Mouse (Mus musculus) liver, postnatal 0 days (tissue): ENCODE results near the gene Wbp1l. TPM values are rescaled to one million over a fixed set of nuclear protein-coding genes. Genes with fewer than 3 reads are reported as not detected.
"Not testable (repeated sequence)": the region's sequence is repeated elsewhere in the genome, so short reads cannot be mapped to it uniquely, and the experiment has no call there.

Source experiments
- ATAC-seq: fragments of 200-750 bp; cut with Nextera tagmentation; 2 replicates; pipeline ENCODE4 v1.8.0; 2017; ENCODE audit warnings: mild to moderate bottlenecking, moderate library complexity
- DNase-seq: peaks from one replicate; pipeline ENCODE4 v3.0.0-alpha.2; 2016
- H3K27ac ChIP-seq: fragments of 300-500 bp; sonication (generic); 2 replicates; pipeline ENCODE4 v1.5.1; 2014; ENCODE audit warnings: antibody characterized with exemption, moderate library complexity, mild to moderate bottlenecking, low read depth
- H3K27me3 ChIP-seq: fragments of 300-500 bp; sonication (generic); 2 replicates; pipeline ENCODE4 v1.6.1; 2014; ENCODE audit warnings: low read length, control low read depth, mixed read lengths; ENCODE audit not compliant: insufficient read depth
- H3K36me3 ChIP-seq: fragments of 300-500 bp; sonication (generic); replicated peaks from 2 replicates; pipeline ENCODE4 v1.6.1; 2014; ENCODE audit warnings: mild to moderate bottlenecking, control low read depth, low read length, moderate library complexity, mixed read lengths; ENCODE audit not compliant: insufficient read depth
- H3K4me1 ChIP-seq: fragments of 300-500 bp; sonication (generic); 2 replicates; pipeline ENCODE4 v1.6.1; 2014; ENCODE audit warnings: antibody characterized with exemption, mild to moderate bottlenecking, control low read depth; ENCODE audit not compliant: insufficient read depth
- H3K4me2 ChIP-seq: fragments of 300-500 bp; sonication (generic); 2 replicates; pipeline ENCODE4 v1.6.1; 2014; ENCODE audit warnings: low read depth, mild to moderate bottlenecking, low read length, moderate library complexity, mixed read lengths
- H3K4me3 ChIP-seq: fragments of 300-500 bp; sonication (generic); 2 replicates; pipeline ENCODE4 v1.5.1; 2014; ENCODE audit warnings: low read depth, low read length
- H3K9ac ChIP-seq: fragments of 300-500 bp; sonication (generic); replicated peaks from 2 replicates; pipeline ENCODE4 v1.6.1; 2014; ENCODE audit warnings: mild to moderate bottlenecking, moderate library complexity
- H3K9me3 ChIP-seq: fragments of 300-500 bp; sonication (generic); 2 replicates; pipeline ENCODE4 v1.6.1; 2016; ENCODE audit warnings: mild to moderate bottlenecking, control low read depth, low read length, mixed read lengths
- CTCF ChIP-seq: sonication (generic); IDR thresholded peaks from 2 replicates; pipeline ENCODE4 v1.5.1; 2016; ENCODE audit warnings: antibody characterized with exemption, low read depth
- EP300 ChIP-seq: IDR thresholded peaks from 2 replicates; pipeline ENCODE4 v1.6.1; 2016; ENCODE audit warnings: antibody characterized with exemption, low read depth, mild to moderate bottlenecking
- WGBS: fragments of 180-500 bp; shearing (Covaris S2); extraction: QIAGEN DNeasy Blood & Tissue Kit; methylation state at CpG from one replicate; pipeline ENCODE4 v1.1.7; 2014; ENCODE audit not compliant: insufficient replicate concordance; 5-methylcytosine and 5-hydroxymethylcytosine counted together
- polyA plus RNA-seq: library from polyadenylated mRNA; unstranded; fragments of >200 nt; fragmentation: Nextera tagmentation; extraction: Ambion mirVana; gene quantifications from 2 replicates; pipeline ENCODE4 v1.2.1, GENCODE M21; 2015

Gene Wbp1l
- polyA plus RNA-seq, 1 experiment from 2014 or later = 48.8 TPM

DNA sequence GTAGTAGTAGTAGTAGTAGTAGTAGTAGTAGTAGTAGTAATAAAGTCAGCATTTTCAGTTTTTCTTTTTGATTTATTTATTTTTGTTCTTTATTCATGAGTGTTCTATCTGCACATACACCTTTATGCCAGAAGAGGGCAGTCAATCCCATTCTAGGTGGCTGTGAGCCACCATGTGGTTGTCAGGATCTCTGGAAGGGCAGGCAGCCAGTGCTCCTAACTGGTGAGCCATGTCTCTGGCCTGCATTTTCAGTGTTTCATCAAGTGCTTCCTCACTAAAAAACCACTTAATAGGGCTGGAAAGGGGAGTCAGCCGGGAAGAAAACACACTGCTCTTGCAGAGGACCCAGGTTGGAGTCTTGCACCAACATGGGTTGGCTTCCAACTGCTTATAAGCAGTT lies 36.8 kb upstream of the Wbp1l start:
- no peak overlapping the region for H3K27ac ChIP-seq
- no peak overlapping the region; the same call in 1 of the 2 replicates for H3K9ac ChIP-seq
- no peaks in the 10 kb centered on the region for H3K4me1 ChIP-seq
- no peak overlapping the region for H3K4me2 ChIP-seq
- TF ChIP-seq CTCF = peak; percentile 86
- no peak for TF ChIP-seq EP300
- H3K36me3 ChIP-seq = 0 out of 2 replicates have a peak, but pooled peaks cover 2% of the 10 kb centered on the region
- peak; percentile 69 for ATAC-seq
- 24% methylated on average over 1 of the region's 1 CpGs for WGBS
- no peak overlapping the region for H3K4me3 ChIP-seq
- H3K27me3 ChIP-seq = no peaks in the 10 kb centered on the region
- no peaks in the 10 kb centered on the region for H3K9me3 ChIP-seq
- peak; percentile 48 for DNase-seq

DNA sequence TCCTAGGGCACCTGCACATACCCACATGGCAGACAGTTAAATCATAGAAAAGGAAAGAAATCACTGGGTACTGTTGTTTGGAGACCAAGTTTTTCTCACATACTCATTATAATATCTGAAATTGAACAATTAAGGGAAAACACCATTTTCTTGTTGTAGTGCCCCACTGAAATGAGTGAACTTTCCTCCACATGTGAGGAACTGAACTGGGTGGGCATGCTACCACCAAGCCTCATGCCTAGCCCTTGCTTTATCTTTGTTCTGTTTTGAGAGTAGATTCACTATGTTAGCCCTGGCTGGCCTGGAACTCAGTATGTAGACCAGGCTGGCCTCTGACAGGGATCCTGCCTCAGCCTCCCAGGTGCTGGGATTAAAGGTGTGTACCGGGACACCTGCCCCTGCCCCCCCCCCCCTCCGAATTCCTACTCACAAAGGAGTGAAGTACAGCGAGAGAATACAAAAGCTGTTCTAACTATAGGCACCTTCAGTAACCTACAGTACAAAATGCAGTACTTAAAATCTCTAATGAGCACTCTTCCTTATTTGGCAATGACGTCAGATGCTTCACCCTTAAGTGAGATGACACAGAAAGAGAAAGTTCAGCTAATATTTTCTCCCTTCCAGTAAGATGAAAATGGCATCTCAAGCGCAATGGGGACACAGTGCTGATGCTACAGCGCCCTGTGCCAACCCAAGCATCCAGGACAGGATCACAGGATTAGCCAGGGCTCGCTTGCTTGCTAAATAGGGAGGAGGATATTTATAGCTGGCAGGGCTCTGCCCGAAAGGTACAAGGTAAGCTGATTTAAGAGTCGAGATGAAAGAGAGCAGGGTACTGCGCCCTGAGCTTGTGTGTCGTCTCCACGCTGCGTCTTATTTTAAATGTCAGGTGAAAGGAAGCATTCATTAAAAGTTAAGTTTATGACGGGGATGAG lies 36.0 kb upstream of the Wbp1l start:
- H3K27ac ChIP-seq = no peak overlapping the region
- no peak for TF ChIP-seq EP300
- TF ChIP-seq CTCF = no peak
- no peak overlapping the region; the same call in 1 of the 2 replicates for H3K9ac ChIP-seq
- WGBS = 86% methylated on average over 14 of the region's 14 CpGs
- 0 out of 2 replicates have a peak, but pooled peaks cover 1% of the 10 kb centered on the region for H3K36me3 ChIP-seq
- no peak overlapping the region for H3K4me3 ChIP-seq
- no peak overlapping the region for H3K4me2 ChIP-seq
- H3K9me3 ChIP-seq = no peaks in the 10 kb centered on the region
- H3K27me3 ChIP-seq = no peaks in the 10 kb centered on the region
- ATAC-seq (no peak), DNase-seq (no peak)
- H3K4me1 ChIP-seq = no peaks in the 10 kb centered on the region

DNA sequence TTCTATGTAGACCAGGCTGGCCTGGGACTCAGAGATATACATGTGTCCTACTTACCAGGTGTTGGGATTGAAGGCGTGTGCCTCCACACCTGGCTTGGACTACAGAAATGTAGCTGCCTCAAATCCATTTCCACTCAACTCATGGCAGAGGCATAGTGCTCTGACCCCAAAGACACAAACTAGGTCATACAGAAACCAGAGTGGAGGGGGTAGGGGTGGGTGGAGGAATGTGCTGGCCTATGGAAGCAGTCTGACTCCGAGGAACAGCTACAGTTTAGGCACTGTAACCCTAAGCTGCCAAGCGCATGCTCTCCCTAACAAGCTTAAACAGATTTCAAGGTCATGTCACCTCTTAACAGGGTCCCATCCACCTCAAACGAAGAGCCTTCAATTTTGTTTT lies 35.3 kb upstream of the Wbp1l start:
- 0 out of 2 replicates have a peak overlapping the region, but pooled peaks have one; percentile 16 for H3K27ac ChIP-seq
- H3K27me3 ChIP-seq = no peaks in the 10 kb centered on the region
- H3K36me3 ChIP-seq = no peaks in the 10 kb centered on the region
- no peak for DNase-seq
- ATAC-seq = peak; percentile 77; the same call in 1 of the 2 replicates
- H3K9me3 ChIP-seq = no peaks in the 10 kb centered on the region
- no peak overlapping the region for H3K4me3 ChIP-seq
- TF ChIP-seq EP300 (no peak), CTCF (no peak)
- 80% methylated on average over 4 of the region's 4 CpGs for WGBS
- no peaks in the 10 kb centered on the region for H3K4me1 ChIP-seq
- H3K4me2 ChIP-seq = no peak overlapping the region
- no peak overlapping the region for H3K9ac ChIP-seq

DNA sequence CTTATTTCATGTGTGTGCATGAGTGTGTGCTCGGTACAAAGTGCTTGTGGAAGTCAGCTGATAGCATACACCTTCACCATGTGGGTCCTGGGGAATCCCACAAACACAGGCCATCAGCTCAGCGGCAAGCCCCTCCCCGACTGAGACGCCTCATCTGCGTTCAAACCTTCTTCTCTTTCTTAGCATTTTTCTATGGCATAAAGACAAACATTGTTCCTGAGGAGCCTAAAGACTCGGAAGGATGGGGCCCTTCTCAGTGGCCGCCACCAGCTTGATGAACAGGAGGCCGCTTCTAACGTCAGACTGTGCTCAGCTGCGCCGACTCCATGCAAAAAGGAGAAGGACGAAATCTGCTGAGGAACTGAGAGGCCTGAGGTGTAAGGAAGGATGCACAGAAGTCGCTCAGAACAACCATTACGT lies 34.8 kb upstream of the Wbp1l start:
- Histone ChIP-seq H3K27me3 (no peaks in the 10 kb centered on the region), H3K27ac (0 out of 2 replicates have a peak overlapping the region, but pooled peaks have one; percentile 16), H3K9ac (no peak overlapping the region), H3K9me3 (no peaks in the 10 kb centered on the region), H3K4me1 (no peaks in the 10 kb centered on the region), H3K36me3 (no peaks in the 10 kb centered on the region), H3K4me3 (no peak overlapping the region), H3K4me2 (no peak overlapping the region)
- 63% methylated on average over 14 of the region's 14 CpGs for WGBS
- peak; percentile 43; the same call in 1 of the 2 replicates for ATAC-seq
- no peak for DNase-seq
- TF ChIP-seq CTCF (no peak), EP300 (no peak)

DNA sequence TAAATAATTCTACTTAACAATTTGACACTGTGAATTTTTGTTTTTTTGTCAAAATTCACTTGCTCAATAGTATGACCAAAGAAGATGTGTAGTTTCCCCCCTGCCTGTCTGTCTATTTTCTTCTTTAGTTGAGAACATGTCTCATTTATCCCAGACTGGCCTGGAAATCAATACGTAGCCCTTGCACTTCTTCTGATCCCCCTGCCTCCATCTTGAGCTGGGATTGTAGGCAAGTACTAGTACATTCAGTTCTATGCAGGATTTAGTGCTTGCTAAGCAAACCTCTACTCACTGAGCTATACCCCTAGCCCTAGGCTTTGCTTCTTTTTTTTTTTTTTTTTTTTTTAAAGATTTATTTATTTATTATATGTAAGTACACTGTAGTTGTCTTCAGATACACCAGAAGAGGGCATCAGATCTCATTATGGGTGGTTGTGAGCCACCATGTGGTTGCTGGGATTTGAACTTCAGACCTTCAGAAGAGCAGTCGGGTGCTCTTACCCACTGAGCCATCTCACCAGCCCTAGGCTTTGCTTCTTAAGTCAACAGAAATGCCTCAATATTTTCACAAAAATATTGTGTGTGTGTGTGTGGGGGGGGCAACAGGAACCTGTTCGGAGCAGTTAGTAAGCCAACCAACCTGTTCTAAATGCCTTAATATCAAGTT lies 27.5 kb upstream of the Wbp1l start:
- ATAC-seq, H3K36me3 ChIP-seq, H3K4me3 ChIP-seq, DNase-seq, H3K9ac ChIP-seq, H3K4me2 ChIP-seq, H3K9me3 ChIP-seq, H3K27me3 ChIP-seq, H3K27ac ChIP-seq: not testable (repeated sequence)
- 71% methylated on average over 3 of the region's 3 CpGs for WGBS
- H3K4me1 ChIP-seq = peaks cover 13% of the 10 kb centered on the region; the same call in 1 of the 2 replicates

DNA sequence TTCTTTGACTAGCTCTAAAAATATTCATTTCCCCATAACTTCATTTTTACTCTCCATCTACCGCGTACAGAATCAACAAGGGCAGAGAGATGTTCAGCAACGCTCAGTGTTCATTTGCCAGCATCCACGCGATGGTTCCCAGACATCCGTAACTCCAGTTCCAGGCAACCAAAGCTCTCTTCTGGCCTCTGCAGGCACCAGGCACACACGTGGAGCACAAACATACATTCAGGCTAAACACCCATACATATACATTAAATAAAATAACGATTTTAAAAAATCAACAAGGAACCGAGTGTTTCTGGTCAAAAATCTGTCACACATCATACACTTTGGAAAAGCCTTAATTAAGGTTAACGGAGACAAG lies 27.0 kb upstream of the Wbp1l start:
- ATAC-seq = no peak
- no peak overlapping the region for H3K9ac ChIP-seq
- WGBS = 50% methylated on average over 10 of the region's 10 CpGs

More for the DNA sequence above, 27.0 kb upstream of the Wbp1l start:
- Histone ChIP-seq H3K4me3 (peak overlapping the region; percentile 70; the same call in 1 of the 2 replicates), H3K9me3 (no peaks in the 10 kb centered on the region), H3K4me2 (peak overlapping the region; percentile 98), H3K4me1 (peaks cover 13% of the 10 kb centered on the region; the same call in 1 of the 2 replicates), H3K36me3 (no peaks in the 10 kb centered on the region), H3K27ac (no peak overlapping the region), H3K27me3 (no peaks in the 10 kb centered on the region)
- no peak for DNase-seq
- TF ChIP-seq EP300 (no peak), CTCF (no peak)
